Mouse (Mus musculus) kidney, postnatal 0 days (tissue): ENCODE measurements at regions not wholly inside any gene's neighbourhood (a gene's known extent, or its start where the extent isn't known, plus 50 kb on each side); places are given as distances from the start of the nearest gene placed in this dataset.
A peak's percentile ranks its signal among the peaks of the same experiment; 100 is the strongest.

Experiments used
- ATAC-seq: fragments of 200-750 bp; cut with Nextera tagmentation; replicated peaks from 2 replicates; pipeline ENCODE4 v1.8.0; 2017; ENCODE audit warnings: low read depth, moderate number of reproducible peaks, moderate TSS enrichment, moderate library complexity; ENCODE audit not compliant: low FRiP score
- DNase-seq: peaks from one replicate; pipeline ENCODE4 v3.0.0-alpha.2; 2016; ENCODE audit warnings: low spot score
- H3K27ac ChIP-seq: fragments of 300-500 bp; sonication (generic); 2 replicates; pipeline ENCODE4 v1.5.1; 2014; ENCODE audit warnings: mild to moderate bottlenecking
- H3K27me3 ChIP-seq: fragments of 300-500 bp; sonication (generic); 2 replicates; pipeline ENCODE4 v1.6.1; 2014; ENCODE audit warnings: low read length, mixed read lengths; ENCODE audit not compliant: insufficient read depth
- H3K36me3 ChIP-seq: fragments of 300-500 bp; sonication (generic); 2 replicates; pipeline ENCODE4 v1.6.1; 2014; ENCODE audit warnings: low read length, mixed read lengths; ENCODE audit not compliant: insufficient read depth
- H3K4me1 ChIP-seq: fragments of 300-500 bp; sonication (generic); replicated peaks from 2 replicates; pipeline ENCODE4 v1.6.1; 2014; ENCODE audit warnings: antibody characterized with exemption, low read length, mixed read lengths; ENCODE audit not compliant: insufficient read depth
- H3K4me2 ChIP-seq: fragments of 300-500 bp; sonication (generic); 2 replicates; pipeline ENCODE4 v1.6.1; 2014; ENCODE audit warnings: mild to moderate bottlenecking, low read length, moderate library complexity, mixed read lengths
- H3K4me3 ChIP-seq: fragments of 300-500 bp; sonication (generic); replicated peaks from 2 replicates; pipeline ENCODE4 v1.5.1; 2014; ENCODE audit warnings: low read depth, low read length
- H3K9ac ChIP-seq: fragments of 300-500 bp; sonication (generic); 2 replicates; pipeline ENCODE4 v1.6.1; 2014; ENCODE audit warnings: low read depth, low read length
- H3K9me3 ChIP-seq: fragments of 300-500 bp; sonication (generic); replicated peaks from 2 replicates; pipeline ENCODE4 v1.6.1; 2016; ENCODE audit warnings: low read length, inconsistent platforms, mixed read lengths
- CTCF ChIP-seq: IDR thresholded peaks from 2 replicates; pipeline ENCODE4 v1.5.1; 2016; ENCODE audit warnings: antibody characterized with exemption, low read depth, mild to moderate bottlenecking, moderate library complexity
- WGBS: fragments of 180-500 bp; shearing (Covaris S2); extraction: QIAGEN DNeasy Blood & Tissue Kit; methylation state at CpG from one replicate; pipeline ENCODE4 v1.1.7; 2014; 5-methylcytosine and 5-hydroxymethylcytosine counted together

GRCm38 (mm10) chr7:136152470-136152869 lies 436.3 kb upstream of the Mki67 start:
- Histone ChIP-seq H3K9ac (no peak overlapping the region), H3K27ac (no peak overlapping the region), H3K9me3 (no peaks in the 10 kb centered on the region), H3K4me1 (no peaks in the 10 kb centered on the region), H3K27me3 (no peaks in the 10 kb centered on the region), H3K36me3 (no peaks in the 10 kb centered on the region), H3K4me3 (no peak overlapping the region), H3K4me2 (no peak overlapping the region)
- peak; percentile 79 for TF ChIP-seq CTCF
- no peak for ATAC-seq
- DNase-seq, result peak; percentile 90
- WGBS, result 23% methylated on average over 5 of the region's 5 CpGs

GRCm38 (mm10) chr7:136153621-136154020 lies 437.5 kb upstream of the Mki67 start:
- H3K4me3 ChIP-seq, result no peak overlapping the region
- H3K9me3 ChIP-seq, result no peaks in the 10 kb centered on the region
- H3K4me2 ChIP-seq, result no peak overlapping the region
- no peak overlapping the region for H3K9ac ChIP-seq
- H3K27ac ChIP-seq, result no peak overlapping the region
- H3K4me1 ChIP-seq, result no peaks in the 10 kb centered on the region
- 70% methylated on average over 3 of the region's 3 CpGs for WGBS
- no peaks in the 10 kb centered on the region for H3K27me3 ChIP-seq
- TF ChIP-seq CTCF, result no peak
- no peaks in the 10 kb centered on the region for H3K36me3 ChIP-seq
- ATAC-seq, result no peak
- DNase-seq, result no peak

- H3K36me3 ChIP-seq, result no peaks in the 10 kb centered on the region
- no peaks in the 10 kb centered on the region for H3K4me1 ChIP-seq
- DNase-seq (no peak), ATAC-seq (no peak)
- no peak overlapping the region for H3K4me3 ChIP-seq
- H3K4me2 ChIP-seq, result no peak overlapping the region
- no peaks in the 10 kb centered on the region for H3K9me3 ChIP-seq
- no peak overlapping the region for H3K27ac ChIP-seq
- WGBS, result 13% methylated on average over 4 of the region's 4 CpGs
- no peak overlapping the region for H3K9ac ChIP-seq
- H3K27me3 ChIP-seq, result no peaks in the 10 kb centered on the region
- no peak for TF ChIP-seq CTCF
These were observed 443.0 kb upstream of the Mki67 start for GRCm38 (mm10) chr7:136159136-136159535.

GRCm38 (mm10) chr7:136161526-136161925 lies 445.4 kb upstream of the Mki67 start:
- Histone ChIP-seq H3K9me3 (no peaks in the 10 kb centered on the region), H3K36me3 (no peaks in the 10 kb centered on the region), H3K27me3 (no peaks in the 10 kb centered on the region), H3K4me2 (no peak overlapping the region), H3K4me3 (no peak overlapping the region), H3K27ac (no peak overlapping the region), H3K4me1 (no peaks in the 10 kb centered on the region), H3K9ac (no peak overlapping the region)
- ATAC-seq, result no peak
- DNase-seq, result peak; percentile 28
- no peak for TF ChIP-seq CTCF
- 74% methylated on average over 2 of the region's 2 CpGs for WGBS

- ATAC-seq (no peak), DNase-seq (no peak)
- no peak for TF ChIP-seq CTCF
- H3K4me1 ChIP-seq, result no peaks in the 10 kb centered on the region
- WGBS, result 86% methylated on average over 5 of the region's 5 CpGs
- H3K9ac ChIP-seq, result no peak overlapping the region
- H3K27me3 ChIP-seq, result no peaks in the 10 kb centered on the region
- no peak overlapping the region for H3K27ac ChIP-seq
- no peaks in the 10 kb centered on the region for H3K36me3 ChIP-seq
- no peak overlapping the region for H3K4me3 ChIP-seq
- H3K4me2 ChIP-seq, result no peak overlapping the region
- H3K9me3 ChIP-seq, result no peaks in the 10 kb centered on the region
These were observed 448.7 kb upstream of the Mki67 start for GRCm38 (mm10) chr7:136164834-136165233.

- H3K4me3 ChIP-seq, result no peak overlapping the region
- no peaks in the 10 kb centered on the region for H3K27me3 ChIP-seq
- H3K4me2 ChIP-seq, result no peak overlapping the region
- no peaks in the 10 kb centered on the region for H3K9me3 ChIP-seq
- H3K4me1 ChIP-seq, result no peaks in the 10 kb centered on the region
- no peak overlapping the region for H3K9ac ChIP-seq
- ATAC-seq, result no peak
- no peaks in the 10 kb centered on the region for H3K36me3 ChIP-seq
- H3K27ac ChIP-seq, result no peak overlapping the region
- DNase-seq, result no peak
- 65% methylated on average over 4 of the region's 4 CpGs for WGBS
- no peak for TF ChIP-seq CTCF
These were observed 453.1 kb upstream of the Mki67 start for GRCm38 (mm10) chr7:136169261-136169660.

- Histone ChIP-seq H3K27me3 (no peaks in the 10 kb centered on the region), H3K36me3 (no peaks in the 10 kb centered on the region), H3K4me1 (no peaks in the 10 kb centered on the region; the same call in 1 of the 2 replicates), H3K9me3 (no peaks in the 10 kb centered on the region), H3K4me3 (no peak overlapping the region), H3K4me2 (no peak overlapping the region), H3K27ac (no peak overlapping the region), H3K9ac (no peak overlapping the region)
- TF ChIP-seq CTCF, result no peak
- ATAC-seq (no peak), DNase-seq (no peak)
These were observed 460.2 kb upstream of the Mki67 start for GRCm38 (mm10) chr7:136176373-136176772.
